Mouse (Mus musculus) liver, embryonic 11.5 days (tissue): ENCODE results near the gene 1700012B09Rik. TPM values are rescaled to one million over a fixed set of nuclear protein-coding genes. Genes with fewer than 3 reads are reported as not detected.

Experiments used
- ATAC-seq: fragments of 200-750 bp; cut with Nextera tagmentation; replicated peaks from 2 replicates; pipeline ENCODE4 v1.8.0; 2017; ENCODE audit warnings: moderate number of reproducible peaks, mild to moderate bottlenecking, moderate TSS enrichment, moderate library complexity; ENCODE audit not compliant: low FRiP score
- DNase-seq: peaks from one replicate; pipeline ENCODE4 v3.0.0-alpha.2; 2017; ENCODE audit warnings: low spot score
- H3K27ac ChIP-seq: fragments of 300-500 bp; sonication (generic); 2 replicates; pipeline ENCODE4 v1.5.1; 2014; ENCODE audit warnings: mild to moderate bottlenecking, low read depth, low read length, control low read depth
- H3K27me3 ChIP-seq: fragments of 300-500 bp; sonication (generic); replicated peaks from 2 replicates; pipeline ENCODE4 v1.6.1; 2014; ENCODE audit warnings: low read length, mixed read lengths; ENCODE audit not compliant: control insufficient read depth, insufficient read depth
- H3K36me3 ChIP-seq: fragments of 300-500 bp; sonication (generic); 2 replicates; pipeline ENCODE4 v1.6.1; 2014; ENCODE audit warnings: mild to moderate bottlenecking, low read length, moderate library complexity, mixed read lengths; ENCODE audit not compliant: control insufficient read depth, insufficient read depth
- H3K4me1 ChIP-seq: fragments of 300-500 bp; sonication (generic); replicated peaks from 2 replicates; pipeline ENCODE4 v1.6.1; 2014; ENCODE audit warnings: low read length, mixed read lengths; ENCODE audit not compliant: control insufficient read depth, insufficient read depth
- H3K4me2 ChIP-seq: fragments of 300-500 bp; sonication (generic); 2 replicates; pipeline ENCODE4 v1.6.1; 2014; ENCODE audit warnings: mild to moderate bottlenecking, control low read depth, moderate library complexity
- H3K4me3 ChIP-seq: fragments of 300-500 bp; sonication (generic); 2 replicates; pipeline ENCODE4 v1.5.1; 2014; ENCODE audit warnings: low read depth, low read length, control low read depth
- H3K9ac ChIP-seq: fragments of 300-500 bp; sonication (generic); 2 replicates; pipeline ENCODE4 v1.6.1; 2014; ENCODE audit warnings: low read depth, low read length, control low read depth
- H3K9me3 ChIP-seq: fragments of 300-500 bp; sonication (generic); 2 replicates; pipeline ENCODE4 v1.6.1; 2016; ENCODE audit warnings: low read length, inconsistent platforms, mixed read lengths; ENCODE audit not compliant: control insufficient read depth
- WGBS: fragments of 180-500 bp; shearing (Covaris S2); extraction: QIAGEN DNeasy Blood & Tissue Kit; methylation state at CpG from one replicate; pipeline ENCODE4 v1.1.7; 2014; 5-methylcytosine and 5-hydroxymethylcytosine counted together
- polyA plus RNA-seq: library from polyadenylated mRNA; unstranded; fragments of >200 nt; fragmentation: Nextera tagmentation; extraction: Ambion mirVana; gene quantifications from 2 replicates; pipeline ENCODE4 v1.2.1, GENCODE M21; 2014

Gene 1700012B09Rik
- polyA plus RNA-seq, 1 experiment from 2014 or later: not detected

DNA sequence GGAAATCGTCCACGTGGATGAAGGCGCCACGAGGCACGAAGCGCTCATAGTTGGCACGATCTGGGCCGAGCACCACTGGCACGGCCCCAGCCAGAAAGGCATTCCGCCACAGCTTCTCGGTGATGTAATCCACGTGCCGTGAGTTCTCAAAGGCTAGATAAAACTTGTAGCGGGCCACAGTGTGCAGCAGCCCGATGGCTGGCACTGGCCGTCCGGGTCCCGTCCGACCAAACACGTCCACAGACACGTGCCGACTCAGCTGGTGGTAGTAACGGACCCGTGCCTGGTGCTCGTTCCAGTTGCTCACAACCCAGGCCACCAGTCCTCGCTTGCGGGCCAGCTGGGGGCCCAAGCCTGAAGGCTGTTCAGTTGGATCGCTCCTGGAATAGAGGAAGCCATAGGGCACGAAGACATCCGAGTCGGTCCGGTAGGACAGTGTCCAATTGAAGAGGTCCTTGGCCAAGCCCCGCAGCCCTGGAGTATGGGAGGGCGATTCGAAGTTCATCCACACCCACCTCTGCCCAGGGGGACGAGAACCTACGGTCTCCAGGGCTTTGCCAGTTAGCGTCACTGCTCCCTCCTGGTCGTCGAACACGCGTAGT lies 19.8 kb downstream of the 1700012B09Rik start:
- peak overlapping the region; percentile 92 for H3K4me2 ChIP-seq
- peak overlapping the region; percentile 55 for H3K4me3 ChIP-seq
- H3K27me3 ChIP-seq: peaks cover 17% of the 10 kb centered on the region
- H3K9me3 ChIP-seq: no peaks in the 10 kb centered on the region
- H3K9ac ChIP-seq: peak overlapping the region; percentile 55
- ATAC-seq: peak; percentile 21; the same call in 1 of the 2 replicates
- DNase-seq: no peak
- peaks cover 6% of the 10 kb centered on the region; the same call in 1 of the 2 replicates for H3K4me1 ChIP-seq
- H3K27ac ChIP-seq: no peak overlapping the region
- H3K36me3 ChIP-seq: no peaks in the 10 kb centered on the region
- 53% methylated on average over 42 of the region's 42 CpGs for WGBS

DNA sequence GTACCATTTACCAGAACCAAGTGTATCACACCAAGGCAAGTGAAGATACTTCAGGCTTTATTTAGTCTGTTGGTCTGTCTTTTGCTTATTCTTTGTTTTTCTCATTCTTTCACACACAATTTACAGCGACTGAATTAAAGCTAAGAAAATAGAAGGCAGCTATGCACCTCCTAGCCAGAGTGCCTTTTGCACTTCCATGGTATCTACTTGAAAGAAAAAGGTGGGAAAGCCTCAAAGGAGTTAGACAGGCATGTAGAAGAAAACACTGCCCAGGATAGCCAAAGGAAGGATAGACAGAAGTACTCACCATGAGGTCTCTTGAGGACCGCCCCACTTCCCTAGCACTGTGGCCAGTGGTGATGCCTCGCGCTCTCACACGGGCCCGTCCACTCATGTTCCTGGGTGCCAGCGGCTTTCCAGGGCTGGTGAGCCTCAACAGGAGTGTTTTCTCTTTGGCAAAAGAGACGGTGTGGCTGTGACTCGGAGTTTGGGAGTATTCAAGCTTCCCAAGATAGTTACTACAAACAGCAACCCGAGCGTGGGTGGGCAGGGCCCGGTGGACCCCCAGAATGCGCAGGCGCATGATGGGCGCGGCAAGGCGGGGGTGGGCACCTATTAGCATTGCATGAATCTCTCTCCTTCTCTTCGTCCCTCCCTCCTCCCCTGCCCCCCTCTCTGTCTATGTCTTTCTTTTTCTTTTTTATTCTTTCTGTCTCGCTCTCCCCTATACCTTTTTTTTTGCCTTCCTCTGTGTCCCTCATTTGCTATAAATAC lies 30.5 kb downstream of the 1700012B09Rik start, which contains the start of gene Piwil4:
Gene Piwil4, minus strand, starts transcription at position 583 of the 774 bp plus-strand sequence.
- H3K27ac ChIP-seq: no peak within 1 kb of the TSS
- no peaks in the 10 kb centered on the region for H3K27me3 ChIP-seq
- no peaks in the 10 kb centered on the region for H3K4me1 ChIP-seq
- 74% methylated on average over 19 of the region's 19 CpGs for WGBS
- no peaks in the 10 kb centered on the region for H3K9me3 ChIP-seq
- no peak within 1 kb of the TSS for H3K4me2 ChIP-seq
- H3K4me3 ChIP-seq: no peak within 1 kb of the TSS
- H3K36me3 ChIP-seq: no peaks in the 10 kb centered on the region
- H3K9ac ChIP-seq: no peak within 1 kb of the TSS
- ATAC-seq (no peak), DNase-seq (no peak)

DNA sequence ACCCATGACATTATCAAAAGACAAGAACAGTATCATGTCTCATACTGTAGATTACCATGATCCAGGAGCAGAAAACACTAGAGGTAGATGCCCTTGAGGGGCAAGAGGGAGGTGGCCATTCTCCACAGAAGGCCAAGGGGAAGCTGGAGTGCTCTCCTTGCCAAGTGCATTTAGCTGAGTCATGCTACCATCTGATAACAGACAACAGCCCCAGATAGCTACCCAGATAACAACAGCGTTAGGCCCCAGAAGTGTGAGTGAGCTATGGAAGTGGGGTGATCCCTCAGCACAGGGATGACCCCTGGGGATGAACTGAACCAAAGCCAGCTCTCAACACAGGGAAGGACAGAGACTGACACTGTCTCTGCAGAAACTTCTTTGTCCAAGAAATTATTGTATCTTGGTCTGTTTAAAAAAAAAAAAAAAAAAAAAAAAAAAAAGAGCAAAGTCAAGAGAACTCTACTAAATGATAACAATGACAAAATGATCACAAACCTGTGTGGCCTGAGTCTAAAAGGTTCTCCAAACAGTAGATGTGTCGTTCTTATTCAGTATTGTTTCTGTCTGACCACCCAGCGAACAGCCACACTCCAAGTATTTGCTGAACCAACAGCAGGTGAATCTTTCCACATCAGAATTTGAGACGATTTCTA lies 31.2 kb downstream of the 1700012B09Rik start:
- H3K4me3 ChIP-seq: no peak overlapping the region
- no peak for ATAC-seq
- no peak overlapping the region for H3K27ac ChIP-seq
- DNase-seq: no peak
- WGBS: 67% methylated on average over 4 of the region's 4 CpGs
- H3K4me1 ChIP-seq: no peaks in the 10 kb centered on the region
- no peak overlapping the region for H3K4me2 ChIP-seq
- no peaks in the 10 kb centered on the region for H3K9me3 ChIP-seq
- no peak overlapping the region for H3K9ac ChIP-seq
- H3K36me3 ChIP-seq: no peaks in the 10 kb centered on the region
- H3K27me3 ChIP-seq: no peaks in the 10 kb centered on the region

DNA sequence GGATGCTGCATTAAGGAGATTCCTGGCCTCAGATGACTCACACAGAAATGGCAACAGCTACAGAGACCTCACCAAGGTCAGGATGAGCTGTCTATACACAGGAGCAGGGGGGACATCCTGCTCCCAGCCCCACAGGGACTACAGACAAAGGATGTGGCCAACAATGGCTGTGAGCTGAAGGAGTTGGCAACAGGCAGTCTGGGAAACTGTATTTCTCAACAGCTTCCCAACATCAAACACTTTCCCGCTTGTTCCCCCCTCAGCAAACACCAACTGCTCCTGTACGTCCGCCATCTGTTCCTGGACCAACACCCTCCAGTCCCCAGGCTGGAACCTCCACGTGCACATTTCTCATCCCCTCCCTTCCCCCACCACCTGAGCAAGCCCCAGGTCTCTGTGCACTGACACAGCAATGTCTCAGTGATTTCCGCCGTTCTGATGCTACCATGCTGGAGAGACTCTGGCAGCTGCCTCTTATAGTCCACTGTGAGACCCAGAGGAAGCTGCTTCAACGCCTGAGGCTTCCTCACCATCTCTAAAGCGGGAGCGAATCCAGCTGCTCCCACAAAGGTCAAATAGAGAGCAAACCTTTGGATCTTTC lies 39.8 kb downstream of the 1700012B09Rik start:
- Histone ChIP-seq H3K36me3 (no peaks in the 10 kb centered on the region), H3K27ac (no peak overlapping the region), H3K9ac (no peak overlapping the region), H3K9me3 (no peaks in the 10 kb centered on the region), H3K4me3 (no peak overlapping the region), H3K4me2 (no peak overlapping the region), H3K4me1 (no peaks in the 10 kb centered on the region; the same call in 1 of the 2 replicates), H3K27me3 (no peaks in the 10 kb centered on the region)
- DNase-seq (no peak), ATAC-seq (no peak)
- 47% methylated on average over 9 of the region's 9 CpGs for WGBS

DNA sequence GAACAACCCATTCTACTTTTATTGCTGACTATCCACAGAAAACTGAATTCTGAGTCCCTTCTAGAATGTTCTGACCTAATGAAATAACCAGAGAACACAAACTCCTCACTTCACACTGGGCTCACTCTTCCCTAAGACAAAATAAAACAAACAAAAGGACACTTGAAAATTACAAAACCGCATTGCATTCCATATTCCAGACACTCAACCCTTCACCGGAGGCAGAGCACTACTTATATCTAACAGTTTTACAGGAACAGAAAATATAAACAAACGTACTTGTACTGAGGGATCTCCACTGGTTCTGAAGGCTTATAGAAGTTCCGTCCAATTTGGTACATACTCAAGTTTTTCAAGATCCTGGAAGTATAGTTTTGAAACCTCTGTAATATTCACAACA lies 42.5 kb downstream of the 1700012B09Rik start:
- no peak for DNase-seq
- H3K4me1 ChIP-seq: no peaks in the 10 kb centered on the region; the same call in 1 of the 2 replicates
- H3K27ac ChIP-seq: no peak overlapping the region
- WGBS: 78% methylated on average over 4 of the region's 4 CpGs
- no peaks in the 10 kb centered on the region for H3K36me3 ChIP-seq
- H3K9ac ChIP-seq: no peak overlapping the region
- no peaks in the 10 kb centered on the region for H3K9me3 ChIP-seq
- H3K27me3 ChIP-seq: no peaks in the 10 kb centered on the region
- H3K4me3 ChIP-seq: no peak overlapping the region
- H3K4me2 ChIP-seq: no peak overlapping the region
- ATAC-seq: no peak

DNA sequence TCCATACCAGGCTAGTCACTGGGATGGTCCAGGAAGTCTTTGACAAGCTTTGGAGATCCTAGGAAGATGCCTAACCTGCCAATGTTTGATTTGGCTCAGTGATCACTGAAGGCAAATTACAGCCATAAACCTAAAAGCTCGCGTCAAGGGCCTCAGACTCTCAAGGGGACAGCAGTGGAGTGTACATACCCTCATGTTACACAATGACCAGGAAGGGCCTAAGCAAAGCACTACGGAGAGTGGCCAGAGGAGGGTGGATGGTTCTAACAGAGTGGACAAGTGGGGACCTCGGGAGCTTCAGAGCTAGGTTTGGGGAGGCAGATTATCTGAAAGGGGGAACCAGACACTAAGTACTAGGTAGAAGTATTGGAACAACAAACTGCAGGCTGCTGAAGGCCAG lies 44.2 kb downstream of the 1700012B09Rik start:
- H3K4me3 ChIP-seq: no peak overlapping the region
- 76% methylated on average over 4 of the region's 4 CpGs for WGBS
- no peak for DNase-seq

DNA sequence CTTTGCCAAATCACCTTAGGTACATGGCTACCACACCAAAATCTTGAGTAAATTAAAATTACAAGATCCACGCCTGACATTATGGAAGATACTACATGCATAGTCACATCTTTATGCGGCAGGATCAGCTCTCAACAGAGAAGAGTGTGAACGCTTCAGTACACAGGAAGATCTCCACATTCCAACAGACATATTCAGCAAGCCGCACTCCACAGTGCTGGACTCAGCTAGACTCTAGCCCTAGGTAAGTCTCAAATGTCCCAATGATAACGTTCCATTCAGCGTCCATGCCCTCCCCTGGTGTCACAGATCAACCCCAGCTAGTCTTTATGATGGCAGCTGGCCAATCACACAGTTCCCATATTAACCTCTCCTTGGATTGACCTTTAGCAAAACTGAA lies 44.8 kb downstream of the 1700012B09Rik start:
- ATAC-seq (no peak), DNase-seq (no peak)
- Histone ChIP-seq H3K36me3 (no peaks in the 10 kb centered on the region), H3K4me2 (no peak overlapping the region), H3K4me3 (no peak overlapping the region), H3K27me3 (no peaks in the 10 kb centered on the region), H3K9ac (no peak overlapping the region), H3K9me3 (no peaks in the 10 kb centered on the region), H3K4me1 (no peaks in the 10 kb centered on the region), H3K27ac (no peak overlapping the region)
- 81% methylated on average over 6 of the region's 6 CpGs for WGBS

More for the DNA sequence above, 44.2 kb downstream of the 1700012B09Rik start:
- no peaks in the 10 kb centered on the region for H3K36me3 ChIP-seq
- ATAC-seq: no peak
- no peak overlapping the region for H3K27ac ChIP-seq
- H3K4me1 ChIP-seq: no peaks in the 10 kb centered on the region; the same call in 1 of the 2 replicates
- no peaks in the 10 kb centered on the region for H3K9me3 ChIP-seq
- H3K9ac ChIP-seq: no peak overlapping the region
- H3K4me2 ChIP-seq: no peak overlapping the region
- H3K27me3 ChIP-seq: no peaks in the 10 kb centered on the region

DNA sequence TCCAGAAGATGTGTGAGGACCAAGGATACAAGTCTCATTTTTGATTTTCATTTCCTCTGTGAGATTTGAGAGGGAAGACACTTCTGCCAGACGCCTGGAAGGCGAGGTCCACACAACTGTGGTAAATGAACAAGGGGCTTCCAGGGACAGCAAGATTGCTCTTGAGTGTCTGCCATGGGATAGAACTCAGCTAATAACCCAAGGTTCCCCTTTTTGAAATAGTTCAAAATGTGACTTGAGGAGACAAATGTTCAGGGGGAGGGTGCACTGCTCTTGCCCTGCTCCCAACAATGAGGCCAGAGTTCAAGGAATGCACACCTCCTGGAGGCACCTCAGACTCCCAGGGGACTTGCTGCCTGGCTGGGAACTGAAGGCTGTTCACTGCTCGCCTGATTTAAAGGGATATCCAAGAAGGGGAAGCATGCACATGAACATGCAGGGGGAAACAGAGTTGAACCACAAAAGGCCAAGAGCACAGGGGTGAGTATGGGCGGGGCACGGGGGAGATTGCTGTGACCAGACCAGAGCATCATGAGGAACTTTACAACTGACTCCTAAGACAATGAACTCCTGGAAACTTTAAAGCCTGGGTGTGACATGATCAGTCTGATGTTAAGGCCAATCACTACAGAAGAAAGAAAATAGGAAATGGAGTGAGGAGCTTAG lies 45.9 kb downstream of the 1700012B09Rik start:
- Histone ChIP-seq H3K27me3 (no peaks in the 10 kb centered on the region), H3K4me1 (no peaks in the 10 kb centered on the region), H3K9ac (no peak overlapping the region), H3K27ac (no peak overlapping the region), H3K36me3 (no peaks in the 10 kb centered on the region), H3K4me3 (no peak overlapping the region), H3K9me3 (no peaks in the 10 kb centered on the region), H3K4me2 (no peak overlapping the region)
- DNase-seq (no peak), ATAC-seq (no peak)
- 48% methylated on average over 5 of the region's 5 CpGs for WGBS
